Mouse (Mus musculus) heart, postnatal 0 days (tissue): Measurements from ENCODE around the gene Anln.

Experiments
- CTCF ChIP-seq: IDR thresholded peaks from 2 replicates; pipeline ENCODE4 v1.5.1; 2016; ENCODE audit warnings: antibody characterized with exemption, control low read depth, low read depth
- EP300 ChIP-seq: IDR thresholded peaks from 2 replicates; pipeline ENCODE4 v1.6.1; 2016; ENCODE audit warnings: antibody characterized with exemption, low read depth

DNA sequence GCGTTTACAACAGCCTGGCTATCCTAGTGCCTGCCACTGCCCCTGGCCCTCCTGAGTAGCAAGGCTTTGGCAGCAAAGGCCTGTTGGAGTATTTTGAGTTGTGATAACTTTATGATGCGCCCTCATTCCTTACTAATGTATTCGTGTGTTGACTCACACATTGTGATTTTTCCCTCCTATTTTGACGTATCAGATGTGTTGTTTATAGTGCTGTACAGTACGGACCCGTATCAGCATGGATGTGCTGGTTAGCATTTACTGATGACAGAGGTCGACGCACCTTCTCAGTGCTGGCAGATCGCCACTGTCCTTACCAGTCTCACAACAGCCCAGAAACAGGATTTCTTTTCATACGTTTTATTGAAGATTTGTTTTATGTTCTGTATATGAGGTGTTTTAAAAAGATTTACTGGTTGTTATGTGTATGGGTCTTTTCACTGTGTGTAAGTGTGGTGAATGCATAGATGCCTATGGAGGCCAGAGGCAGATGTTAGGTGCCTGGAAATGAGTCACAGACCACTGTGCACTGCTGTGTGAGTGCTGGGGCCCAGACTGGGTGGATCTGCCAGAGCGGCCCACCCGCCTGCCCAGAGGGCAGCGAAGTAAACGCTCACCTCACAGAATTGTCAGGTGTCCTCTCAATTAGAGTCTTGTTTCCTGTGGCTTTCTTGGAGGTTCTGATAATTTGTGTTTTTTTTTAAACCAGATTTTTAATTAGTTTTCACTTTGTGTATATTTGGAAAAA is 39.9 kb upstream of the Anln start:
- TF ChIP-seq EP300: no peak
- TF ChIP-seq CTCF: no peak
